Mouse (Mus musculus): ENCODE measurements around the gene Dennd1b. TPM values are rescaled to one million over a fixed set of nuclear protein-coding genes. Genes with fewer than 3 reads are reported as not detected.

Gene Dennd1b
- total RNA-seq, 1 experiment from 2014 or later, result 40.9 TPM

DNA sequence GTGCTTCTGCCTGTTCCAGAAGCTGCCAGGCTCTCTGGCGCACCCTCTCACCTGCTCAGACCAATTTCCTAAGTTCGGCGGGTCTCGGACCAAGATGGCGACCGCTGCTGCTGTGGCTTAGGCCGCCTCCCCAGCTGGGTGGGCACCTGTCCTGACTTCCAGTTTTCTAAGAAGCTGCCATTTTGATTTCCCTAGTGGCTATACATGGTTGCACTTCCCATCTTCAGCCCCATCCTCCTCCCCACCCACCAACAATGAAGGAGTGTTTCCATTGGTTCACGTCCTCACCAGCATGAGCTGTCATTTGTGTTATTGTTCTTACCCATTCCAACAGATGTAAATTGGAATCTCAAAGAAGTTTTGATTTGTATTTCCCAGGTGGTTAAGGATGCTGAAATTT is 159.4 kb downstream of the Dennd1b start:
- no peak for ATAC-seq (replicated peaks; ENCODE audit: insufficient number of reproducible peaks, low FRiP score, low TSS enrichment, poor library complexity, severe bottlenecking)

GRCm38 (mm10) chr1:139139644-139140043 is 176.4 kb downstream of the Dennd1b start:
- no peak for ATAC-seq (replicated peaks; ENCODE audit: insufficient number of reproducible peaks, low FRiP score, low TSS enrichment, poor library complexity, severe bottlenecking)

- ATAC-seq (replicated peaks; ENCODE audit: insufficient number of reproducible peaks, low FRiP score, low TSS enrichment, poor library complexity, severe bottlenecking), result no peak
These were observed 182.3 kb downstream of the Dennd1b start for GRCm38 (mm10) chr1:139145516-139145915.

GRCm38 (mm10) chr1:139146306-139146705 is 183.1 kb downstream of the Dennd1b start:
- ATAC-seq (replicated peaks; ENCODE audit: insufficient number of reproducible peaks, low FRiP score, low TSS enrichment, poor library complexity, severe bottlenecking), result no peak

DNA sequence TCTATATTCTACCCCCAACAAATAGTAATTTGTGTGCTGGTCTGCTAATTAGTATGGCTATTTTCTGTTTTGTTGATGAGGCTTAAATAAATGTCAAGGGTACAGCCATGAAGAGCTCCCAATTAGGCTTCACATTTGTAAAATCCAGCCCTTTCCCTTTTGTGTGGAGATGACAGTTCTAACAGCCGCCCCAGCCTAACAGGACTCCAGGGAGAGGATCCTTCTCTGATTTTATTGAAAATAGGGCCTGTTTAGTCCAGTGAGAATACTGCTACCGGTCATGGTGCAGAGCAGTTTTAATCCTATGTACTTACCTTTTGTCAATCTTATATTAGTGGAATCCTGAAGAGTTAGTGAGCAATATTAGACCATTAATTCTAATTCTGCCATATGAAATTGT is 189.8 kb downstream of the Dennd1b start:
- ATAC-seq (replicated peaks; ENCODE audit: insufficient number of reproducible peaks, low FRiP score, low TSS enrichment, poor library complexity, severe bottlenecking), result no peak

GRCm38 (mm10) chr1:139153493-139153892 is 190.3 kb downstream of the Dennd1b start:
- ATAC-seq (replicated peaks; ENCODE audit: insufficient number of reproducible peaks, low FRiP score, low TSS enrichment, poor library complexity, severe bottlenecking), result no peak

- no peak for ATAC-seq (replicated peaks; ENCODE audit: insufficient number of reproducible peaks, low FRiP score, low TSS enrichment, poor library complexity, severe bottlenecking)
These were observed 193.2 kb downstream of the Dennd1b start for GRCm38 (mm10) chr1:139156397-139156796.

DNA sequence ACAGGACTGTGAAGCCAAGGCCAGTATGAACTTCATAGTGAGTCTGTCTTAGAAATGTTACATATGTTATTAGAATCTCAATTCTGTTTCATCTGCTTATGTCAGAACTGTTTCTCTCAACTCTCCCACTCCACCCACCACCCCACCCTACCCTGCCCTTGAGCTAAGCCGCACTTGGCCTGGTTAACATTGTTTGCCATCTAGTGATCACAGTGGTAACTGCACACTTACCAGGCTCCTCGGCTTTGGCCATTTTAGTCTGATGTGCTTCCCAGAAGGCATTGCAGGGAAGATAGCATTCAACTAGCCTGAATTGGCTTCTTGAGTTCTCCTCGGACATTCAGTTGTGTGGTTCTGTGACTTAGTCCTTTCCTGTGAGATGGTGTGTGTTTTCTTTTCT is 198.4 kb downstream of the Dennd1b start:
- no peak for ATAC-seq (replicated peaks; ENCODE audit: insufficient number of reproducible peaks, low FRiP score, low TSS enrichment, poor library complexity, severe bottlenecking)

DNA sequence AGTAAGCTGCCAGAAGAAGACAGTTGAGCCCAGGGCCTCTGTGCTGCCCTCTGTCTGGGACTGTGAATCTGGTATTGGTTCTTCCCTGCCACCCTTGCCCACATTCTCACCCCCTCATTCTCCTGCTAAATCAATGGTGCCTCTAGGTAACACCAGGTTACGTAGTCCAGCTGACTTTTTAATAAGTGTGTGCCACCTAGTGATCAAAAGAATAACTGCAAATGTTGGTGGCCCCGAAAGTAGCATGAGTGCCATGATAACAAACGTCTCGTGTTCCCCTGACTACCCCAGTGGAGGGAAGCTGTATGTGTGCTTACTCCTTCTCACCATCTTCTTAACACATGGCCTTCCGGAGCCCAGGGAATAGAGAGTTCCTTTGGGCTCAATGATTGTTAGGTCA is 199.6 kb downstream of the Dennd1b start:
- no peak; the same call in 1 of the 2 replicates for ATAC-seq (replicated peaks; ENCODE audit: insufficient number of reproducible peaks, low FRiP score, low TSS enrichment, poor library complexity, severe bottlenecking)

DNA sequence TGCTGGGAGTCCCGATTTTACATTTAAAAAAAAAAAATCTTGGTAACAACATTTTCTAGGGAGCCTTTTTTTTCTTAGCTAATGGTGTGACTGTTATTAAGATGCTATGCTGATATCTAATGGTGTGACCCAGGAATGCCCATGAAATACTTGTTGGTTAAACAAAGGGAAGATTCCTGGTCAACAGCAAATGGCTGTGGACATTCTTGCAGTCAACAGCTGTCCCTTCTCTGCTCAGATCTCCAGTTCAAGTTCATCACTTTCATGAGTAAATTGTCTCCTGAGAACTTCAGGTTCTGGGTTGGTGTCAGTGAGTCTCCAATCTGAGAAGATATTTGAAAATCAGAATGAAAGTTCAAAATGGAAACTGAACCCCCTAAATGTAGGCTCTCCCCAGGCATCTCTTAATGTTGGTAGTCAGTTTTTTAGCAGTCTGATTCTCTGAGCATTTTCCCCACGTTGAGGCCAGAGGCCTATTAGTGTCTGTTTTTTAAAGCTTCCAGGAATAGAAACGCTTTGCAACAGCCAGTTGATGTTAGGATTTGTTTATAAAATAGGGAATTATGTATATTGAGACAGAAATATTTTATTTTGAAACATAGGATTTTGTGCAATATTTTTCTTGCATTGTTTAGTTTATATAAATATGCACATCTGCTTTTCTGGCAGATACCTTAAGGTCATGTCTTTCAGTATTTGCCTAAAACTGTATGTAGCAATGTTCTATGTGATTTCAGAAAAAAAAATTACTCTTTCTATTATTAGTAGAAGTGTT is 211.0 kb downstream of the Dennd1b start:
- no peak for ATAC-seq (replicated peaks; ENCODE audit: insufficient number of reproducible peaks, low FRiP score, low TSS enrichment, poor library complexity, severe bottlenecking)

GRCm38 (mm10) chr1:139179707-139180106 is 216.5 kb downstream of the Dennd1b start:
- no peak for ATAC-seq (replicated peaks; ENCODE audit: insufficient number of reproducible peaks, low FRiP score, low TSS enrichment, poor library complexity, severe bottlenecking)

GRCm38 (mm10) chr1:139180481-139181149 is 217.4 kb downstream of the Dennd1b start:
- no peak for ATAC-seq (replicated peaks; ENCODE audit: insufficient number of reproducible peaks, low FRiP score, low TSS enrichment, poor library complexity, severe bottlenecking)

GRCm38 (mm10) chr1:139192635-139193034 is 229.4 kb downstream of the Dennd1b start:
- no peak for ATAC-seq (replicated peaks; ENCODE audit: insufficient number of reproducible peaks, low FRiP score, low TSS enrichment, poor library complexity, severe bottlenecking)

GRCm38 (mm10) chr1:139194011-139194410 is 230.8 kb downstream of the Dennd1b start:
- ATAC-seq (replicated peaks; ENCODE audit: insufficient number of reproducible peaks, low FRiP score, low TSS enrichment, poor library complexity, severe bottlenecking), result no peak

DNA sequence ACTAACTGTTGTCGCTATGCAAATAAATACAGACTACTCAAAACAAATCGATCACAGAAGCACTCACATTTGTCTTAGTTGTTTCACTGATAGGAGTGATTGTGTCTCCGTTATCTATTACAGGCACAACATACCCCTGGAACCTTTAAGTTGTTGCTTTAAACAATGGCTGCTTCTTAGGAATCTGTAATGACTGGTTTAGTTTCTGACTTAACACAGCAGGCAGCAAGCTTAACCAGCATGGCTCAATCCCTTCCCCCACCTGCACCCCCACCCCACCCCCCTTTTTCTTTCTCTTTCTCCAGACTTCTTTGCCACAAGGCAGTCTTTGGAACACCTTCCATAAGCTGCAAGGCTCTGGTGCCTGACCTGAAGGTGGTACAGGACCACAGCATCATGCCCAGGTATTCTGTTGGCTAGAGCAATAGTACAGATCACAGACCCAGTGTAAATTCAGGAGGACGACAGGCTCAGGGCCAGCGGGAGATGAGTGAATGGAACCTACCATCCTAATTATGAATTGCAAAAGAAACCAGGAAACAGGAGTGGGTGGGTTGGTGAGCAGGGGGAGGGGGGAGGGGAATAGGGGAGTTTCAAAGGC is 231.3 kb downstream of the Dennd1b start:
- ATAC-seq (replicated peaks; ENCODE audit: insufficient number of reproducible peaks, low FRiP score, low TSS enrichment, poor library complexity, severe bottlenecking), result no peak

DNA sequence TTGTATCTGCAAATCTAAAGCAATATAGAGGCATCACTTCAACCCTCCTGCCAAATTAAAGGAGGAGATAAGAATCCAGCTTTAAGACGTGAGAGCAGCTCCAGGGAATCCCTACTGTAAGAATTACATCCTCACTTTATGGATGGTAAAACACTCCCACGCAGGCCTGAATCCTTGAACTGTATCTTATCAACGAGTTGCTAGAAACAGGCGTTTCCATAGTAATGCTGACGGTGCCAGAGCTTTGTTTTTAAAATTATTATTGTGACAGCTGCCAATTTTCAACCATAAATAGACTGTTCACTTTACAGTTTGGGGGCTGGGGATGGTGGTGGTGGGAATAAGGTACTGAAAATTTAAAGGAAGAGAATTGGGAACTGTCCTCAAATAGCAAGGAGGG is 239.8 kb downstream of the Dennd1b start:
- no peak for ATAC-seq (replicated peaks; ENCODE audit: insufficient number of reproducible peaks, low FRiP score, low TSS enrichment, poor library complexity, severe bottlenecking)

- no peak for ATAC-seq (replicated peaks; ENCODE audit: insufficient number of reproducible peaks, low FRiP score, low TSS enrichment, poor library complexity, severe bottlenecking)
These were observed 243.0 kb downstream of the Dennd1b start for GRCm38 (mm10) chr1:139206259-139206658.

- no peak for ATAC-seq (replicated peaks; ENCODE audit: insufficient number of reproducible peaks, low FRiP score, low TSS enrichment, poor library complexity, severe bottlenecking)
These were observed 246.6 kb downstream of the Dennd1b start for GRCm38 (mm10) chr1:139209796-139210195.

DNA sequence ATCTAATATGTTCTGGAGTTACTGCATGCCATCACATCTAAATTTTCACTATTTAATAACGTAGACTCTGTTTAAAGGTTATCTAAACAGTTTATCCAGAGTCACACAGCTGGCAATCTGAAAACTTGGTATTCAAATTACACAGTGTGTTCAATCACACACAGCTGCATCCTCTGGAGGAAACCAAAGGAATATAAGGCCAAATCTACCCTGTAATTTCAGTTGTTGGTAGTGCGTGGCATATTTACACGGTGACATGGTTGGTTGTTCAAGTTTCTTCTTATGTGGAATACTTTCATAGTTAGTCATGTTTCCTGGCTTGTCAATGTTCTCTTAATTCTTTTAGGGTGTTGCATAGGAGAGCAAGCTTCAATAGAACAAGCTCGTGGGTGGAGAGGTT is 247.3 kb downstream of the Dennd1b start:
- ATAC-seq (replicated peaks; ENCODE audit: insufficient number of reproducible peaks, low FRiP score, low TSS enrichment, poor library complexity, severe bottlenecking), result no peak

GRCm38 (mm10) chr1:139215311-139215710 is 252.1 kb downstream of the Dennd1b start:
- no peak for ATAC-seq (replicated peaks; ENCODE audit: insufficient number of reproducible peaks, low FRiP score, low TSS enrichment, poor library complexity, severe bottlenecking)
